Mouse (Mus musculus) G1E (cell line): ENCODE measurements around the gene Mapkapk3. TPM values are rescaled to one million over a fixed set of nuclear protein-coding genes. Genes with fewer than 3 reads are reported as not detected.
A peak's percentile ranks its signal among the peaks of the same experiment; 100 is the strongest.

ENCODE experiments used
- ATAC-seq: 2 replicates; pipeline ENCODE4 v1.8.0; 2016; ENCODE audit warnings: mild to moderate bottlenecking; ENCODE audit not compliant: insufficient number of reproducible peaks, poor library complexity, low FRiP score, severe bottlenecking; ENCODE audit errors: extremely low read depth
- DNase-seq: peaks from one replicate; pipeline ENCODE4 v3.0.0; 2012; ENCODE audit warnings: low spot score
- H3K27me3 ChIP-seq: 2 replicates; pipeline ENCODE4 v1.6.1; 2012; ENCODE audit warnings: mild to moderate bottlenecking, low read length, inconsistent platforms; ENCODE audit not compliant: insufficient read depth
- H3K36me3 ChIP-seq: replicated peaks from 2 replicates; pipeline ENCODE3; 2012; ENCODE audit warnings: mild to moderate bottlenecking, inconsistent platforms
- H3K4me1 ChIP-seq: 2 replicates; pipeline ENCODE4 v1.6.1; 2012; ENCODE audit warnings: low read depth, low read length, inconsistent platforms, mixed read lengths; ENCODE audit not compliant: insufficient read depth
- H3K4me3 ChIP-seq: 2 replicates; pipeline ENCODE4 v1.5.1; 2012; ENCODE audit warnings: low read depth, mild to moderate bottlenecking, inconsistent platforms, low read length, moderate library complexity, mixed read lengths
- H3K9me3 ChIP-seq: replicated peaks from 2 replicates; pipeline ENCODE4 v1.6.1; 2012; ENCODE audit warnings: inconsistent platforms
- CTCF ChIP-seq: IDR thresholded peaks from 2 replicates; pipeline ENCODE4 v1.5.1; 2012; ENCODE audit warnings: low read depth, low read length, inconsistent platforms, mixed read lengths
- GATA1 ChIP-seq: IDR thresholded peaks from 2 replicates; pipeline ENCODE4 v1.6.1; 2012; ENCODE audit warnings: borderline replicate concordance, low read length, inconsistent platforms, mixed read lengths
- GATA2 ChIP-seq: IDR thresholded peaks from 2 replicates; pipeline ENCODE4 v1.6.1; 2012; ENCODE audit warnings: low read depth, low read length, inconsistent platforms, borderline replicate concordance
- POLR2AphosphoS5 ChIP-seq: IDR thresholded peaks from 2 replicates; pipeline ENCODE4 v1.6.1; 2012; ENCODE audit warnings: low read depth, low read length, inconsistent platforms; ENCODE audit not compliant: insufficient replicate concordance
- TAL1 ChIP-seq: conservative IDR thresholded peaks from 2 replicates; pipeline ENCODE4 v1.6.1; 2012; ENCODE audit warnings: low read depth, low read length, inconsistent platforms, mixed read lengths
- polyA plus RNA-seq: library from polyadenylated mRNA; stranded (reverse); fragments of >175 nt; gene quantifications from 2 replicates; pipeline ENCODE4 v1.2.3, GENCODE M21; 2012
- total RNA-seq, 2 experiments: library from RNA; stranded (forward) in 1 of 2; stranded (reverse) in 1 of 2; fragments of 200-1000 nt in 1 of 2; fragments of >200 nt in 1 of 2; fragmentation: Nextera tagmentation in 1 of 2; gene quantifications; 2 replicates each; pipeline ENCODE4 v1.2.3; 2014 to 2017

The Mapkapk3 gene
- total and polyA plus RNA-seq, 3 experiments: 41.5 to 99.8 (median 60.1) TPM

GRCm38 (mm10) chr9:107278527-107279377 is 10.9 kb downstream of the Mapkapk3 start:
- Histone ChIP-seq H3K36me3 (peaks cover 83% of the 10 kb centered on the region), H3K27me3 (no peaks in the 10 kb centered on the region), H3K4me3 (no peak overlapping the region), H3K9me3 (no peaks in the 10 kb centered on the region), H3K4me1 (peaks cover 71% of the 10 kb centered on the region)
- TF ChIP-seq CTCF: no peak
- no peak for TF ChIP-seq GATA1
- TF ChIP-seq POLR2AphosphoS5: no peak
- TF ChIP-seq GATA2: no peak
- no peak for TF ChIP-seq TAL1
- DNase-seq (no peak), ATAC-seq (peak; percentile 34; the same call in 1 of the 2 replicates)

- H3K9me3 ChIP-seq: no peaks in the 10 kb centered on the region
- ATAC-seq: no peak
- H3K4me3 ChIP-seq: no peak overlapping the region
- DNase-seq: no peak
- peaks cover 76% of the 10 kb centered on the region for H3K4me1 ChIP-seq
- TF ChIP-seq POLR2AphosphoS5: no peak
- TF ChIP-seq GATA2: no peak
- no peak for TF ChIP-seq TAL1
- TF ChIP-seq CTCF: no peak
- no peak for TF ChIP-seq GATA1
- no peaks in the 10 kb centered on the region for H3K27me3 ChIP-seq
- peaks cover 87% of the 10 kb centered on the region for H3K36me3 ChIP-seq
These were observed 11.6 kb downstream of the Mapkapk3 start for GRCm38 (mm10) chr9:107278126-107278525.

- H3K9me3 ChIP-seq: no peaks in the 10 kb centered on the region
- H3K36me3 ChIP-seq: peaks cover 84% of the 10 kb centered on the region
- no peaks in the 10 kb centered on the region for H3K27me3 ChIP-seq
- no peak overlapping the region for H3K4me3 ChIP-seq
- TF ChIP-seq GATA1: no peak
- TF ChIP-seq CTCF: no peak
- no peak for TF ChIP-seq POLR2AphosphoS5
- no peak for TF ChIP-seq GATA2
- no peak for TF ChIP-seq TAL1
- DNase-seq: no peak
- H3K4me1 ChIP-seq: peaks cover 81% of the 10 kb centered on the region
- no peak for ATAC-seq
These were observed 12.1 kb downstream of the Mapkapk3 start for GRCm38 (mm10) chr9:107277603-107278002.

- peaks cover 86% of the 10 kb centered on the region for H3K36me3 ChIP-seq
- DNase-seq (no peak), ATAC-seq (no peak)
- TF ChIP-seq TAL1 (no peak), POLR2AphosphoS5 (no peak), CTCF (no peak), GATA1 (no peak), GATA2 (no peak)
- H3K27me3 ChIP-seq: no peaks in the 10 kb centered on the region
- no peak overlapping the region for H3K4me3 ChIP-seq
- no peaks in the 10 kb centered on the region for H3K9me3 ChIP-seq
- H3K4me1 ChIP-seq: peaks cover 86% of the 10 kb centered on the region
These were observed 14.0 kb downstream of the Mapkapk3 start for GRCm38 (mm10) chr9:107275710-107276109.

- ATAC-seq (no peak), DNase-seq (no peak)
- H3K36me3 ChIP-seq: peaks cover 78% of the 10 kb centered on the region
- no peaks in the 10 kb centered on the region for H3K9me3 ChIP-seq
- H3K4me1 ChIP-seq: peaks cover 86% of the 10 kb centered on the region
- TF ChIP-seq GATA2 (no peak), CTCF (no peak), TAL1 (no peak), GATA1 (no peak), POLR2AphosphoS5 (no peak)
- H3K4me3 ChIP-seq: no peak overlapping the region
- H3K27me3 ChIP-seq: no peaks in the 10 kb centered on the region
These were observed 14.9 kb downstream of the Mapkapk3 start for GRCm38 (mm10) chr9:107274751-107275150.

- DNase-seq: no peak
- Histone ChIP-seq H3K9me3 (no peaks in the 10 kb centered on the region), H3K4me3 (no peak overlapping the region; the same call in 1 of the 2 replicates), H3K36me3 (peaks cover 69% of the 10 kb centered on the region), H3K27me3 (no peaks in the 10 kb centered on the region), H3K4me1 (peaks cover 84% of the 10 kb centered on the region)
- ATAC-seq: no peak
- TF ChIP-seq CTCF (no peak), TAL1 (no peak), GATA1 (no peak), GATA2 (no peak), POLR2AphosphoS5 (no peak)
These were observed 16.5 kb downstream of the Mapkapk3 start for GRCm38 (mm10) chr9:107273184-107273583.
